Mouse (Mus musculus): ENCODE results near the gene Map3k4.
"Not testable (repeated sequence)": the region's sequence is repeated elsewhere in the genome, so short reads cannot be mapped to it uniquely, and the experiment has no call there.

The Map3k4 gene

DNA sequence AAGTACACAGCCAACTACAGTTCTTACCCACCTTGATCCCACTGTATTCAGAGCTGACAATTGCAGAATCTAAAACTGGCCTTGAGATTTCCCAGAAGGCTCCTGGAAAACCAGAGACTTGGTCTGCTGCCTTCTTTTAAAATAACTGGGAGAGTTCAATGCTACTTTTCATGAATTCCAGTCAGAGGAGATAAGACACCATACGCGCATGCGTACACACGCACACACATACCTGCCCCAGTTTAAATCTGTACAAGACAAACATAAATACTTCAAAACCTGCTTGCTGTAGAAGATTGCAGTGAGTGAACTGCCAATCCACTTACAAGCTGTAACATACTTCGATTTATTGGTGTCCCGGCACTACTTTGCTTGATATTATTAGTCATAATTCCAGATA lies 13.9 kb downstream of the Map3k4 start:
- DNase-seq: no peak

- peak; percentile 65 for DNase-seq
These were observed 17.5 kb downstream of the Map3k4 start for GRCm38 (mm10) chr17:12300896-12301706.

GRCm38 (mm10) chr17:12300127-12300675 lies 18.4 kb downstream of the Map3k4 start:
- peak; percentile 61 for DNase-seq

DNA sequence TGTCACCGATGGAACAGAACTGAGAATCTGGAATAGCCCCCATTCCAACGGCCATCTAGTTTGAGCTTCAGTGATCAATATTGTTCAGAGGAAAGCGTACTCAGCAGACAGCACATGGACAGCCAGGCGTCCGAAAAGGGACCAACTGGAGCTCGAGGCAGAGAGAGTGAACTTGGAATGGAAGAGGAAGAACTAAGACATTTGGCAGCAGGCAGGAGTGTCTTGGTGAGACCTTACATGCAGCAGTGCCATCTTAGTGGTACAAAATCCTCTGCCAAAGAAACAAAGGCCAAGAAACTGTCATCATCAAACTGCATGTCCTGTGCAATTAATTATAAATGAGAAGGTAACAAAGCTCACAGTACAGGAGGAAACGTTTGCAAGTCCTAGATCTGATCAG lies 19.2 kb downstream of the Map3k4 start:
- no peak for DNase-seq

DNA sequence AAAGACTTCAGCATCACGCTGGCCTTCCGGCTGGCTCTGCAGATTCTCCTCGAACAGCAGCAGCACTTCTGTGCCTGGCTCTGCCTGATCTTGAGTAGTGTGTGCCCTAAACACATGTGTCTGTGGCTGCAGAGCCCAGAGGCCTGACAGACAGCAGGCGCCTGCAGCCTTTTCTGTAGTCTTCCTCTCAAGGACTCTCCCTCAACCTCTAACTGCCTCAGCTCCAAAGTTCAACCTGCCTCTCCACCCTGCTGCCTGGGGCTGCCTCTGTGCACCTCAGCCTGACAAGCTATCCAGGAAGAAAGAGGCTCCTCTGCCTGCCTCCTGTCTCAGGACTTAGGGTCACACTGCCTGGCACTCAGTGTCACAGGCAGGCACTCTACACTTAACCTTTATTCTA lies 20.6 kb downstream of the Map3k4 start:
- no peak for DNase-seq

DNA sequence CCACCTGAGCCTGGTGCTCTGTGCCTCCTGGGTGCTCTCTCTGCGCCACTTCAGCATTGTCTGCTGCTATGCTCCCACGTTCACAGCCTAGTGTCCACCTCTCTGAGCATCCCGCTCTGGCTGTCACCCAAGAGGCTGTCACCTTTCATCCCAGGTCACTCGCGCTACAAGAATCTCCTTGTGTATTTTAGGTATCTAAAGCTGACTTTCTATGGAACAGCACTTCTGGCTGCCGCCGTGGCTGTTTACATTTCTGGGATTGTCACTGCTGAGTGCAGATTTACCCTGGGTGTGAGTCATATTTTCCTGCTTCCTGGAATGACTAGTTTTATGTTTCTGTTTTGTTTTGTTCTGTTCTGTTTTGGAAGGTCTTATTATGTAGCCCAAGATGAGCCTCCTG lies 21.3 kb downstream of the Map3k4 start:
- DNase-seq: no peak

GRCm38 (mm10) chr17:12295926-12296325 lies 22.7 kb downstream of the Map3k4 start:
- not testable (repeated sequence) for DNase-seq

- DNase-seq: no peak
These were observed 24.2 kb downstream of the Map3k4 start for GRCm38 (mm10) chr17:12294424-12294823.

- peak; percentile 9 for DNase-seq
These were observed 25.0 kb downstream of the Map3k4 start for GRCm38 (mm10) chr17:12293571-12293970.

DNA sequence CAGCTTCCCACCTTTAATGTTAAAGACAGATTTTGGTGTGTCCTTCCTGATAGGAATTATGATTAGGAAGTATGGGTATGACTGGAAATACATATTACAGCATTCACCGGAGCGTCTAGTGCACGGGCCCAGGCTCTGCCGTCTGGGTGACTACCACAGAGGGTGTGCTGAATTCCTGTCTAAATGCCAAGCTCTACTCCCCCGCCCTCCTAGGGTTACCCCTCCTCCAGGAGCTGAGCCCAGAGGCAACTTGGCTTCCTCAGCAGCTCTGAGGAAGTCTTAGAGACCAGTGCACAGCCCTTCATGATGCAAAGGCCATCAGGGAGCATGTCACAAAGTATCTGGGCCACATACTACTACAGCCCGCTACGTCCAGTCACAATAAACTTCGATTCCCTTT lies 25.7 kb downstream of the Map3k4 start:
- DNase-seq: peak; percentile 59

- DNase-seq: no peak
These were observed 26.2 kb downstream of the Map3k4 start for GRCm38 (mm10) chr17:12292356-12292755.

- DNase-seq: no peak
These were observed 27.4 kb downstream of the Map3k4 start for GRCm38 (mm10) chr17:12291151-12291550.

- DNase-seq: peak; percentile 73
These were observed 27.9 kb downstream of the Map3k4 start for GRCm38 (mm10) chr17:12290735-12291134.

GRCm38 (mm10) chr17:12289836-12290235 lies 28.8 kb downstream of the Map3k4 start:
- DNase-seq: not testable (repeated sequence)

DNA sequence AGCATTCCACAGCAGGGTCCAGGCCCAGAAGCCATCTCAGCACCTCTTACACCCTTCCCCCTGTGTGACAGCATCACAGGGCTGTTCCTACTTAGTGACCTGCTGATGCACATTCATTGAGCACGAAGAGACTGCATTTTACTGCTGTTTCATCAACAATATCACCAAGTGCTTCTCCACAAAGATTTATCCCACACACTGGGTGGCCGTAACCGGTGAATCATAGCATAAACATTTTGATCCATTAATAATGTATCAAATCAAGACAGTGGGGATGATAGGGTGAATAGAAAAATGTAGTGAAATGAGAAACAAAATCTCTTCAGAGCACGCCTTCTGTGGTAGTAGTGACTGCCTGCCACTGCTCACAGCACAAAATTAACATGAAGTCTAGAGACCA lies 29.7 kb downstream of the Map3k4 start:
- no peak for DNase-seq

GRCm38 (mm10) chr17:12279810-12280209 lies 38.8 kb downstream of the Map3k4 start:
- DNase-seq: no peak

GRCm38 (mm10) chr17:12278073-12278472 lies 40.5 kb downstream of the Map3k4 start:
- no peak for DNase-seq

DNA sequence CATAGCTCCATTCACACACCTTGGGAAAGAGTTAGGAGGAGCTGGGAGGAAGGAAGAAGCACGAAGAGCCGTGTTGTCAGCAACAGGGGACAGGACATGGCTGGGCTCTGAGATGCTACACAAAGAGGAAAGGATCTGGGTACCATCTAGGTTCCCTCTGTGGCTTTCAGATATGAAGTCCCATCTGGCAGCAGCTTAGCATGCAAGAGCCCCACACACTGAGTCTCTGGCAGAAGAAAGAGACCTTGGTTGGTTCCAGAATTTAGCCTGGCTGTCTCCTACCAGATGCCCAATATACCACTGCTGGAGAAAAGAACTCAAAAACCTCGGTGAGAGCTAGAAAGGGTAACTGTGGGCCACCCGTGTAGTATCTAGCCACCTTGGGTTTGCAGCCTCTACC lies 41.3 kb downstream of the Map3k4 start:
- no peak for DNase-seq

DNA sequence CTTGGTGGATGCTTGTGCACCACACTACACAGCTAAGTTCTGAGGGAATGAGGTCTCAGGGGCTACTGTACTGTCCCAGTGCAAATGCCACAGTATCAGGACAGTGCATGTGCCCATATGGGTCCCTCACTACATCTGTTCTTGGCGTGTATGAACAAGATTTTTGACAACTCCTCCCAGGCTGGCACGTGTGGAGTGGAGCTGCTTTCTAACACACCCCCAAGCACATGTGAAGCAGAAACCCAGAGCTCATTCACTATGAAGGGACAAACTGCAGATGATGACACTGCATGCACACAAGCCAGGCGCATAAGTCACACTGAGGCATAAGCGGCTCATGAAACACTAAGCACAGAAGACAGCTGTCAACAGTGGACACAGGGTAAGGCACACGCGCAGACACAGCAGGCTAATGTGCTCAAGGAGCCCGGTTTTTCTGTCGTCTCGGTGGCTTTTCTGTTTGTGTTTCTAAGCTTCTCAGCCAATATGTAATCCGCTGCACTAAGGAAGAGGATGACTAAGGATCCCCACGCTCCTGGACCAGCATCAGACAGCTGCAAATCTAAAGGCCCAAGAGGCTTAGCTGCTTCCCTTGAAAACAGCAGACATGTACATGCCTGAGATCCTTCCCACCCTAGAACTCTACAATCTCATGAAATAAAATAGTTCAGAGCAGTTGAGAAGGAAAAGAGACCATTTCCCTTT lies 41.9 kb downstream of the Map3k4 start:
- DNase-seq: no peak

DNA sequence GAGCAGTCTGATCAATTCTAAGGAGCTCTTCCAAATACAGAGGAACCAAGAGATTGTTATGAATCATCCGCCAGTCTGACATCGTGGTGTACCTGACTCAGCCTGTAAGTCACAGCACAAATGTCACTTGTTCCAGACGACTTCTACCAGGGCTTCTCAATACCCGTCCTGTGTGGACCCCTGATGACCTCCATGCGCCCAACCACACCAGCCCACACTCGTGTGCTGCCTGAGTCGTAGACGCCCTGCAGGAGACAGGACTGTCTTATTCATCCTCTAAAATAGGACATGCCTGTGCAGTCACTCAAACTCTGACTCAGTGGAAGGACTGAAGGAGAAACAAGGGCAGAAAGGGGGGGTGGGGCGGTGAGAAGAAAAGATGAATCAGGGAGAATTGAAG lies 42.8 kb downstream of the Map3k4 start:
- no peak for DNase-seq

DNA sequence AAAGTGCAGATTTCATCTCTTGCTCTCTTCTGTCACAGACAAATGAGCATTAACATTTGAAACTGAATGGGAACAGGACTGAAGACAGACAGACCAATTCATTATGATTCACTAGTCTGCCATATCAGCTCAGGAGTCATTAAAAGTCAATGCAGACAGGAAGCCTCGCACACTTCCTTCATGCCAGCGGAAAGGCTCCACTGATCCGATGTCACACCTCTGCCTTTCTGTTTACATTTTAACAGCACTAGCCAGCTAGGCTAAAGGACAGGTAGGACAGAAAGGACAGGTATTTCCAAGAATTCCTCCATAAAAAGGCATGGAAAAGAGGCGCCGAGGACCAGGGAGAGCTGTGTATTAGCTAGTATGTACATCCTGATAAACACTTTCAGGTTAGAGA lies 45.6 kb downstream of the Map3k4 start:
- no peak for DNase-seq

DNA sequence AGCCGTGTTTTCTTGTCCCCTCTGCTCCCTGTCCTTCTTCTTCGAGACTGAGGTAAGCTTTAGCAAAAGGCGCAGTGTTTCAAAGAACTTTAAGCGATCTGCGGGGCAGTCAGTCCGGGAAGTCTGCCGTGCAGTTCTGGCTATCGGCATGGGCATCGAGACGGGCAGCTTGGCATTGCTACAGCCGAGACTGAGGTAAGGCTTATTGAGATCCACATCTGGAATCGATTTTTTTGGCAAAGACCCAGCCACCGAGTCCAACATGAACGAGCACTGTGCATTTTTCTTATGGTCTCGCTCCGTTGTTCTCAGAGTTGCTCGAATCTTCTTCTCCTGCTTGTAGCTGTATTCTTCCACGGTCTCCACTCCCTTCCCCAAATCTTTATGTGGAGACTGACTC lies 46.8 kb downstream of the Map3k4 start:
- no peak for DNase-seq

DNA sequence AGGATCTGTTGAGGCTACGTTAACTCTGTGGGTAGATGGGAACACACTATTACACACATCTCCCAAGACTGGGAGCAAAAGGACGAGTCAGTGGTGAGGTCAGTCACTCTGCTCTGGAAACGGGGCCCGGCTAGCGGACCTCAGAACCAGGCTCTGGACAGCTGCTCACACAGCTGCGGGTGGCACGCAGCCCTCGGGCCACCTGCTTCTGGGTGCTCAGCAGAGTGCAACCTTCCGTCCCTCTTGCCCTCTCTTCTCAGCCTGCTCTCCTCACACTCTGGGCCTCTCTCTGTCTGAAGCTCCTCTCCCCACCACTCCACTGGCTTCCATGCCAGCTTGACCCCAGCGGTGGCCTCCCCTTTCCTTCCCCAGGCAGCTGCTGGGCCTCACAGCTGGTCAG lies 50.1 kb downstream of the Map3k4 start:
- peak; percentile 35 for DNase-seq

- no peak for DNase-seq
These were observed 50.5 kb downstream of the Map3k4 start for GRCm38 (mm10) chr17:12268091-12268490.

All from lung, postnatal 10 days (tissue).